Mouse (Mus musculus) brain, adult 2 months (tissue): ENCODE results near the gene Arhgap45.

Experiments used
- DNase-seq: peaks from one replicate; pipeline ENCODE4 v3.0.0; 2011; ENCODE audit warnings: low read depth, low spot score

The Arhgap45 gene

GRCm38 (mm10) chr10:80055364-80055763 lies 38.9 kb downstream of the Arhgap45 start:
- no peak for DNase-seq

GRCm38 (mm10) chr10:80055891-80056290 lies 39.4 kb downstream of the Arhgap45 start:
- no peak for DNase-seq

GRCm38 (mm10) chr10:80056506-80056905 lies 40.1 kb downstream of the Arhgap45 start:
- DNase-seq, result no peak

- no peak for DNase-seq
Observed at GRCm38 (mm10) chr10:80056976-80057682, 40.7 kb downstream of the Arhgap45 start.

- DNase-seq, result no peak
Observed at GRCm38 (mm10) chr10:80057683-80058326, 41.4 kb downstream of the Arhgap45 start.

- peak; percentile 43 for DNase-seq
Observed at GRCm38 (mm10) chr10:80063104-80063503, 46.7 kb downstream of the Arhgap45 start.

- no peak for DNase-seq
Observed at GRCm38 (mm10) chr10:80063877-80064650, 47.6 kb downstream of the Arhgap45 start.

- DNase-seq, result no peak
Observed at GRCm38 (mm10) chr10:80069251-80069650, 52.8 kb downstream of the Arhgap45 start.

GRCm38 (mm10) chr10:80069948-80070450 lies 53.5 kb downstream of the Arhgap45 start:
- DNase-seq, result no peak

- DNase-seq, result peak; percentile 95
Observed at GRCm38 (mm10) chr10:80070837-80071515, 54.5 kb downstream of the Arhgap45 start.

GRCm38 (mm10) chr10:80071516-80071900 lies 55.1 kb downstream of the Arhgap45 start:
- DNase-seq, result no peak

GRCm38 (mm10) chr10:80072623-80073489 lies 56.4 kb downstream of the Arhgap45 start:
- DNase-seq, result no peak

- DNase-seq, result peak; percentile 83
Observed at GRCm38 (mm10) chr10:80074813-80075601, 58.6 kb downstream of the Arhgap45 start.

GRCm38 (mm10) chr10:80075924-80076323 lies 59.5 kb downstream of the Arhgap45 start:
- no peak for DNase-seq

GRCm38 (mm10) chr10:80076386-80076785 lies 59.9 kb downstream of the Arhgap45 start:
- no peak for DNase-seq

GRCm38 (mm10) chr10:80077312-80077711 lies 60.9 kb downstream of the Arhgap45 start:
- no peak for DNase-seq

- DNase-seq, result no peak
Observed at GRCm38 (mm10) chr10:80078366-80078765, 61.9 kb downstream of the Arhgap45 start.

GRCm38 (mm10) chr10:80080396-80081070 lies 64.1 kb downstream of the Arhgap45 start:
- DNase-seq, result no peak
